Comparison of ENCODE assay signal across 13 mouse cellular contexts in the genomic region with DNA sequence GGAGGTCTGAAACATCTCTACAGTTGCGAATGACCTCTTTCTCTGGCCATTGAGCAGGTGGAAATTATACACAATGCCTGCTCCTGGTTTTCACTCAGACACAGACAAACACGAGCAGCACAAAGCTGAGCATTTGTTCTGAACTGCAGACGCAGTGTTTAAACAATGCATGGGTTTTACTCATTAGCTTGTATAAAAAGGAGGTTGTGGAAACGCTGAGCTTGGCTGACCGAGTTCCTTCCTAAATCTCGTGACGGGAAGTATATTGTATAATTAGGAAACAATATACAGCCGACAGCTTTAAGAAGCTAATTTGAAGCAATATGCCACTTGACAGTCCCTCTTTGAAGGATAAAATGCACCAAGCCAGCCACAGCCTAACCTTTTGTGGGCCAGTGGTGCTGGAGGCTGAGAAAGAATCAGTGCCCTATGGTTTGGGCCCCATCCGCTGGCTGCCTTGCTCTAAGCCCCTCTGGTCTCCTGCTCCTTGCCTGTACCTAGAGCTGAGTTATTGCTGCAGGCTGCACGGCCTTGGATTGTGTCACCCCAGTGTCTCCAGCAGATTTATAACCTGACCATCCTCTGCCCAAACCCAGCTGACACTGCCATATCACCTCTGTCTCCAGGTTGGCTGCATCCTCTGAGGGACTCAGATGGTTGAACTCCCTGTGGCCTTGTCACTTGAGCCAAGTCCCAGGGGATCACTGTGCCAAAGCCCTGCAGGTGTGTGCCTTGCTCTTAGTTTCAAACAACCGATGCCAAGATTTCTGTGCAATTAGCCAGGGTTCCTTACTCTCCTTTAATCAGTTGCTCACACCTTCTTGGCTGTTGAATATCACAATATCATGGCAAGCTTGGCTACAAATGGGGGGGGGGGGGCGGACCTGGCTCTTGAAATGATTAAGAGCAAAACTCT. TPM values are rescaled to one million over a fixed set of nuclear protein-coding genes. Genes with fewer than 3 reads are reported as not detected.
DNase-seq lines count a peak whose midpoint lies in the region; ATAC-seq and TF ChIP-seq lines count a peak whose summit lies in the region.
"Had no signal": no experiment of that assay in that cellular context is flagged by ENCODE, and none has a peak within 500 bp of the region (broad histone marks: within the 10 kb centered on the region; RNA-seq: fewer than 3 reads in every experiment).

No protein-coding gene starts in this region.

- no peak overlapping the region for H3K4me2 ChIP-seq in stomach, embryonic 15.5 days
- no peak overlapping the region for H3K4me2 ChIP-seq in stomach, postnatal 0 days (replicated peaks; ENCODE audit: low read depth)

- H3K9ac ChIP-seq in stomach, embryonic 15.5 days, result no peak overlapping the region
- H3K9ac ChIP-seq in stomach, postnatal 0 days (ENCODE audit: low read length), result no peak overlapping the region

- peak overlapping the region; percentile 40; the same call in 1 of the 2 replicates for H3K27ac ChIP-seq in stomach, embryonic 15.5 days
- no peak overlapping the region for H3K27ac ChIP-seq in stomach, postnatal 0 days (replicated peaks)
- H3K27ac ChIP-seq in hindbrain, embryonic 10.5 days, result peak overlapping the region; percentile 71
- peak overlapping the region; percentile 74 for H3K27ac ChIP-seq in midbrain, embryonic 10.5 days (replicated peaks)

- TF ChIP-seq EP300 in stomach, postnatal 0 days (optimal IDR thresholded peaks at IDR 0.05), result no peak

- 28% methylated on average over 12 of the region's 12 CpGs for WGBS in stomach, embryonic 15.5 days
- WGBS in stomach, postnatal 0 days, result 38% methylated on average over 12 of the region's 12 CpGs
- WGBS in hindbrain, embryonic 10.5 days, result 38% methylated on average over 12 of the region's 12 CpGs
- WGBS in midbrain, embryonic 10.5 days, result 39% methylated on average over 12 of the region's 12 CpGs

- DNase-seq in stomach, postnatal 0 days (ENCODE audit: low spot score), result no peak
- DNase-seq in hindbrain, embryonic 10.5 days (ENCODE audit: low spot score), result peak; percentile 24
- DNase-seq in midbrain, embryonic 10.5 days (ENCODE audit: low spot score), result peak; percentile 36
- DNase-seq in cerebellum, postnatal 10 days, result no peak
- no peak for DNase-seq in spleen, adult 18-20 months
- no peak for DNase-seq in left cerebral cortex, postnatal 36 days (ENCODE audit: low spot score in 2 of 2)
- no peak for DNase-seq in c-Kit-positive CD71-positive TER-119-positive erythroid progenitor cells, embryonic 14.5 days (ENCODE audit: low spot score)
- DNase-seq: lung, postnatal 36 days; right cerebral cortex, postnatal 4 days; thymus, adult 18-20 months had no signal

- H3K4me3 ChIP-seq in stomach, embryonic 15.5 days (replicated peaks), result no peak overlapping the region
- H3K4me3 ChIP-seq in stomach, postnatal 0 days (ENCODE audit: low read depth, low read length), result no peak overlapping the region
- H3K4me3 ChIP-seq in hindbrain, embryonic 10.5 days, result no peak overlapping the region
- H3K4me3 ChIP-seq in midbrain, embryonic 10.5 days, result no peak overlapping the region

- TF ChIP-seq CTCF in stomach, postnatal 0 days (IDR thresholded peaks at IDR 0.05; ENCODE audit: low read depth), result no peak

- no peaks in the 10 kb centered on the region for H3K9me3 ChIP-seq in stomach, embryonic 15.5 days
- no peaks in the 10 kb centered on the region for H3K9me3 ChIP-seq in stomach, postnatal 0 days (ENCODE audit: control insufficient read depth, low read length)
- H3K9me3 ChIP-seq in hindbrain, embryonic 10.5 days, result no peaks in the 10 kb centered on the region
- H3K9me3 ChIP-seq in midbrain, embryonic 10.5 days (replicated peaks), result no peaks in the 10 kb centered on the region

- no peaks in the 10 kb centered on the region for H3K27me3 ChIP-seq in stomach, embryonic 15.5 days (replicated peaks)
- H3K27me3 ChIP-seq in stomach, postnatal 0 days (ENCODE audit: control insufficient read depth, insufficient read depth, low read length), result no peaks in the 10 kb centered on the region
- peaks cover 11% of the 10 kb centered on the region; the same call in 1 of the 2 replicates for H3K27me3 ChIP-seq in hindbrain, embryonic 10.5 days (ENCODE audit: insufficient read depth, poor library complexity, severe bottlenecking)
- peaks cover 20% of the 10 kb centered on the region for H3K27me3 ChIP-seq in midbrain, embryonic 10.5 days (ENCODE audit: low read depth, poor library complexity, severe bottlenecking)

- ATAC-seq in stomach, embryonic 15.5 days (ENCODE audit: insufficient read depth, low FRiP score, low read depth), result no peak; the same call in 1 of the 2 replicates
- ATAC-seq in stomach, postnatal 0 days (ENCODE audit: low FRiP score, low TSS enrichment), result no peak
- ATAC-seq: CD4-positive, CD25-positive, alpha-beta regulatory T cell, adult 4 months had no signal

- intact Hi-C loops in left cerebral cortex, postnatal 36 days (cut with DNase I), result loop anchor here (5.0 kb wide), 2 partner anchors 187 to 237 kb away; no protein-coding TSS in a partner anchor

- no peaks in the 10 kb centered on the region for H3K36me3 ChIP-seq in stomach, embryonic 15.5 days
- no peaks in the 10 kb centered on the region for H3K36me3 ChIP-seq in stomach, postnatal 0 days (ENCODE audit: control insufficient read depth, insufficient read depth, low read length)
- H3K36me3 ChIP-seq in hindbrain, embryonic 10.5 days, result no peaks in the 10 kb centered on the region
- H3K36me3 ChIP-seq in midbrain, embryonic 10.5 days, result no peaks in the 10 kb centered on the region

- H3K4me1 ChIP-seq in stomach, embryonic 15.5 days, result peaks cover 18% of the 10 kb centered on the region
- no peaks in the 10 kb centered on the region for H3K4me1 ChIP-seq in stomach, postnatal 0 days (replicated peaks; ENCODE audit: control insufficient read depth, insufficient read depth)
- peaks cover 73% of the 10 kb centered on the region for H3K4me1 ChIP-seq in hindbrain, embryonic 10.5 days (replicated peaks)
- peaks cover 73% of the 10 kb centered on the region for H3K4me1 ChIP-seq in midbrain, embryonic 10.5 days

RNA-seq across cellular contexts. Expression of gene Twist2, which starts 42.4 kb away (rescaled TPM):
- polyA plus RNA-seq in stomach, embryonic 15.5 days (2015; fragmentation: Nextera tagmentation; extraction: Ambion mirVana), result 7.9 and 9.0 TPM in 2 replicates
- polyA plus RNA-seq in stomach, postnatal 0 days (2015; fragmentation: Nextera tagmentation; extraction: Ambion mirVana), result 3.7 and 4.2 TPM in 2 replicates
- polyA plus RNA-seq in hindbrain, embryonic 10.5 days (2016; fragmentation: Nextera tagmentation; extraction: Ambion mirVana), result 19.7 and 19.8 TPM in 2 replicates
- polyA plus RNA-seq in midbrain, embryonic 10.5 days (2016; fragmentation: Nextera tagmentation; extraction: Ambion mirVana), result 9.4 and 12.3 TPM in 2 replicates
- 1 to 10 TPM; 1.3 to 2.4 TPM for total RNA-seq in left cerebral cortex, postnatal 36 days (2021)
- total RNA-seq: hematopoietic stem cell, adult 5-6 weeks had no signal
- polyA plus RNA-seq: CD4-positive, CD25-positive, alpha-beta regulatory T cell, adult 4 months had no signal

Comparison
In these comparisons a context has a peak if more than half of its experiments do, and no peak if none do; other contexts are left out.
1. DNase-seq: peak in hindbrain, embryonic 10.5 days (single experiment) and midbrain, embryonic 10.5 days (single experiment); none in stomach, postnatal 0 days (single experiment), cerebellum, postnatal 10 days (0 of 2), spleen, adult 18-20 months (0 of 2), left cerebral cortex, postnatal 36 days (0 of 2) and c-Kit-positive CD71-positive TER-119-positive erythroid progenitor cells, embryonic 14.5 days (single experiment).